Mouse (Mus musculus): ENCODE results near the gene Paqr8. TPM values are rescaled to one million over a fixed set of nuclear protein-coding genes. Genes with fewer than 3 reads are reported as not detected.
A peak's percentile ranks its signal among the peaks of the same experiment; 100 is the strongest.

Paqr8 gene
- polyA plus RNA-seq, 1 experiment from 2014 or later = 4.8 TPM

DNA sequence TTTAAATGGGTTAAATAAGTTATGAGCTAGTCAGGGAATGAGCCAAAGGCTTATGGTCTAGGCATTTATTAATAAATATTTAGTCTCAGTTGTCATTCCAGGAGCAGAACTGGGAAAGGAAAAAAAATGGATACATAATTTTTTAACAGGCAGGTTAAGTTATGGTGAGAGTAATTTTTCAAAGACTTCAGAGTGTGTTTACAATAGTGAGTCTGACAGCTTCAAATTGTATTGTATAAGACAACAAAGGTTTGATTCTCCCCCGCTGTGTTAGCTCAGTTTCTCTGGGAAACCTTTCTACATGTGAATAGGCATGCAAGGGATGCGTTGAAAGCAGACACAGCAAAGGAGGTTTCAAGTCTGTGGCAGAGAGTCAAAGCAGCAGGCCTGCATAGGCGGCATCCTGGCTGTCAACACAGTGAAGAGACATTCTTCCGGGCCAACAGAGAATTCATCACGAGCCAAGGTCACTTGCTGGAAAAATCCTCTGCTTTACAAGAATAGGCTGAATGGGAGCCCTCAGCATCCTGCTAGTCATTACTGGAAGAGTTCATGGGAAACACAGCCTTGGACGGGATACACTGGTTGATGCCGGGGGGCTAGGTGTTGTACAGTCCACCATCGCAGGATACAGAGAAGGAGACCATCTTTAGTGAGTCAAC lies 23.0 kb upstream of the Paqr8 start:
- no peak for ATAC-seq

GRCm38 (mm10) chr1:20868036-20868435 lies 22.4 kb upstream of the Paqr8 start:
- no peak for TF ChIP-seq CTCF (IDR thresholded peaks at IDR 0.05)
- TF ChIP-seq EP300 (IDR thresholded peaks at IDR 0.05) = no peak

More for the DNA sequence above, 23.0 kb upstream of the Paqr8 start:
- no peaks in the 10 kb centered on the region for H3K36me3 ChIP-seq (ENCODE audit: insufficient read depth, low read length)
- no peaks in the 10 kb centered on the region for H3K27me3 ChIP-seq (replicated peaks; ENCODE audit: insufficient read depth, low read length)
- H3K4me2 ChIP-seq (replicated peaks; ENCODE audit: low read depth, low read length) = no peak overlapping the region
- 54% methylated on average over 8 of the region's 8 CpGs for WGBS
- no peak overlapping the region for H3K4me3 ChIP-seq (ENCODE audit: low read depth, low read length)
- DNase-seq (ENCODE audit: low spot score) = no peak
- H3K9me3 ChIP-seq (ENCODE audit: low read length) = no peaks in the 10 kb centered on the region
- TF ChIP-seq EP300 (IDR thresholded peaks at IDR 0.05) (no peak), CTCF (IDR thresholded peaks at IDR 0.05) (no peak)
- no peak overlapping the region for H3K9ac ChIP-seq (replicated peaks; ENCODE audit: low read depth)
- no peaks in the 10 kb centered on the region for H3K4me1 ChIP-seq (ENCODE audit: insufficient read depth, low read depth, low read length)
- no peak overlapping the region for H3K27ac ChIP-seq (ENCODE audit: low read length)

GRCm38 (mm10) chr1:20870887-20871286 lies 19.5 kb upstream of the Paqr8 start:
- no peak overlapping the region for H3K9ac ChIP-seq (replicated peaks; ENCODE audit: low read depth)
- DNase-seq (ENCODE audit: low spot score) = no peak
- H3K27ac ChIP-seq (ENCODE audit: low read length) = no peak overlapping the region
- no peak; the same call in 1 of the 2 replicates for ATAC-seq
- no peak overlapping the region for H3K4me2 ChIP-seq (replicated peaks; ENCODE audit: low read depth, low read length)
- no peaks in the 10 kb centered on the region for H3K36me3 ChIP-seq (ENCODE audit: insufficient read depth, low read length)
- H3K4me1 ChIP-seq (ENCODE audit: insufficient read depth, low read depth, low read length) = no peaks in the 10 kb centered on the region
- WGBS = 65% methylated on average over 2 of the region's 2 CpGs
- no peaks in the 10 kb centered on the region for H3K9me3 ChIP-seq (ENCODE audit: low read length)
- no peak for TF ChIP-seq CTCF (IDR thresholded peaks at IDR 0.05)
- no peaks in the 10 kb centered on the region for H3K27me3 ChIP-seq (replicated peaks; ENCODE audit: insufficient read depth, low read length)
- no peak overlapping the region for H3K4me3 ChIP-seq (ENCODE audit: low read depth, low read length)

More at GRCm38 (mm10) chr1:20868036-20868435, 22.4 kb upstream of the Paqr8 start:
- Histone ChIP-seq H3K9ac (replicated peaks; ENCODE audit: low read depth) (no peak overlapping the region), H3K4me1 (ENCODE audit: insufficient read depth, low read depth, low read length) (no peaks in the 10 kb centered on the region), H3K36me3 (ENCODE audit: insufficient read depth, low read length) (no peaks in the 10 kb centered on the region), H3K27me3 (replicated peaks; ENCODE audit: insufficient read depth, low read length) (no peaks in the 10 kb centered on the region), H3K4me2 (replicated peaks; ENCODE audit: low read depth, low read length) (no peak overlapping the region), H3K4me3 (ENCODE audit: low read depth, low read length) (no peak overlapping the region), H3K9me3 (ENCODE audit: low read length) (no peaks in the 10 kb centered on the region), H3K27ac (ENCODE audit: low read length) (no peak overlapping the region)
- ATAC-seq (no peak), DNase-seq (ENCODE audit: low spot score) (no peak)
- 76% methylated on average over 9 of the region's 9 CpGs for WGBS

DNA sequence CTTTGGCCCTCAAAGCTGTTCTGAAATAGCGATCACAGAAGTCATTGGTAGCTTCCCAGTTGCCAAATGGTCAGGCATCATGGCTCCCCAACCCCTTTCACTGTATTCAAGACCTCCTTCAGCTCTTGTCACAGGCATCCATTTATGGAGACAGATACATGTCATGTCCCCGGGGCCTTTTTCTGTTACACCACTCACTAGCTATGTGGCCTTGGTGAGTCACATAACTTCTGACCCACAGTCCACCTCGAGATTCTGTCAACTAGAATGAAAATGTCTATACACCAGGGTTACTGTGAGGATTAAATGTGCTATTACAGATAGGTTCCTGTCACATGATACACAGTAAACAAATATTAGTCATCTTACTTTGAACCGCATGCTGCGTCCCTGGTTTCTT lies 17.9 kb upstream of the Paqr8 start:
- H3K36me3 ChIP-seq (ENCODE audit: insufficient read depth, low read length) = no peaks in the 10 kb centered on the region
- H3K9ac ChIP-seq (replicated peaks; ENCODE audit: low read depth) = no peak overlapping the region
- no peak overlapping the region for H3K4me2 ChIP-seq (replicated peaks; ENCODE audit: low read depth, low read length)
- no peak overlapping the region for H3K27ac ChIP-seq (ENCODE audit: low read length)
- no peaks in the 10 kb centered on the region for H3K4me1 ChIP-seq (ENCODE audit: insufficient read depth, low read depth, low read length)
- H3K4me3 ChIP-seq (ENCODE audit: low read depth, low read length) = no peak overlapping the region
- no peak for ATAC-seq
- TF ChIP-seq EP300 (IDR thresholded peaks at IDR 0.05) (no peak), CTCF (IDR thresholded peaks at IDR 0.05) (no peak)
- DNase-seq (ENCODE audit: low spot score) = no peak
- H3K9me3 ChIP-seq (ENCODE audit: low read length) = no peaks in the 10 kb centered on the region
- no peaks in the 10 kb centered on the region for H3K27me3 ChIP-seq (replicated peaks; ENCODE audit: insufficient read depth, low read length)
- 80% methylated on average over 5 of the region's 5 CpGs for WGBS

DNA sequence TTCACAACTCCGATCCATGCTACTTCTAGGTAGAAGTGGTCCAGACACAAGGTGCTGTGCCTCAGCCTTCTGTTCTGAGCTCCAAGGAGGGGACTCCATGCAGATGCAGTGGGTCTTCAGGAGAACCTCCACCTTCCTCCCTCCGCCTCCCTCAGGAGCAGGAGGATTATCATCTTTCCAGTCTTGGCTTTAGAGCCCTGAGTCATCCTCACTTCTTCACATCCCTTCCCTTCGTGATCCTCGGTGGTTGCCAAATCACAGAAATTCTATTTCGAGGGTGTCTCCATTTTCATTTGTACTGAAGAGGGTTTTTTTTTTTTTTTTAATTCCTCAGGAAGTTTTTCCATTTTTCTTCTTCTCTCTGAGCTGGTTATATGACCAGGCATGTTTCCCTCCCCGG lies 16.3 kb upstream of the Paqr8 start:
- H3K9ac ChIP-seq (replicated peaks; ENCODE audit: low read depth) = no peak overlapping the region
- H3K27me3 ChIP-seq (replicated peaks; ENCODE audit: insufficient read depth, low read length) = no peaks in the 10 kb centered on the region
- DNase-seq (ENCODE audit: low spot score) = no peak
- ATAC-seq = no peak
- no peaks in the 10 kb centered on the region for H3K9me3 ChIP-seq (ENCODE audit: low read length)
- no peak for TF ChIP-seq EP300 (IDR thresholded peaks at IDR 0.05)
- no peak for TF ChIP-seq CTCF (IDR thresholded peaks at IDR 0.05)
- H3K27ac ChIP-seq (ENCODE audit: low read length) = no peak overlapping the region
- no peak overlapping the region for H3K4me3 ChIP-seq (ENCODE audit: low read depth, low read length)
- H3K4me2 ChIP-seq (replicated peaks; ENCODE audit: low read depth, low read length) = no peak overlapping the region
- H3K36me3 ChIP-seq (ENCODE audit: insufficient read depth, low read length) = no peaks in the 10 kb centered on the region
- H3K4me1 ChIP-seq (ENCODE audit: insufficient read depth, low read depth, low read length) = no peaks in the 10 kb centered on the region
- WGBS = 81% methylated on average over 6 of the region's 6 CpGs

- no peak for ATAC-seq
- Histone ChIP-seq H3K27me3 (replicated peaks; ENCODE audit: insufficient read depth, low read length) (no peaks in the 10 kb centered on the region), H3K4me1 (ENCODE audit: insufficient read depth, low read depth, low read length) (no peaks in the 10 kb centered on the region), H3K27ac (ENCODE audit: low read length) (no peak overlapping the region), H3K4me3 (ENCODE audit: low read depth, low read length) (no peak overlapping the region), H3K9ac (replicated peaks; ENCODE audit: low read depth) (no peak overlapping the region), H3K4me2 (replicated peaks; ENCODE audit: low read depth, low read length) (no peak overlapping the region), H3K9me3 (ENCODE audit: low read length) (no peaks in the 10 kb centered on the region), H3K36me3 (ENCODE audit: insufficient read depth, low read length) (no peaks in the 10 kb centered on the region)
- DNase-seq (ENCODE audit: low spot score) = no peak
- TF ChIP-seq EP300 (IDR thresholded peaks at IDR 0.05) = no peak
- TF ChIP-seq CTCF (IDR thresholded peaks at IDR 0.05) = no peak
These were observed 13.1 kb upstream of the Paqr8 start for GRCm38 (mm10) chr1:20877355-20877754.

DNA sequence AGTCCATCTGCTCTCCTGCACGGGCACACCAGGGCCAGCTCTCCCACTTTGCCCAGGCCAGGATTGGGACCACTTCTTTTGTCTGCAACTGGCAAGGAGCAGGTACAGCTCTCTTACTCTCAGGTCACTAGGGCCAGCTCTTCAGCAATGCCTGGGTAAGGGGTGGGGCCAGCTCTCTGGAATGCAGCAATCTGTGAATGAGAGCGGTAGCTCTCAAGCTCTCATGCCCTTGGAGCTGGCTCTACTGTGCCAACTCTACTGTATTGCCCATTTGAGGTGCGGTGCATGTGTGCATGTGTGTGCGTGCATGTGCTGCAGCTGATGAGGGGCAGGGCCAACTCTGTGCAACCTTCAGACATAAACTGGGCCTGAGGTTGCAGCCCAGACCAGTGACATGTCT lies 11.0 kb upstream of the Paqr8 start:
- Histone ChIP-seq H3K27ac (ENCODE audit: low read length) (no peak overlapping the region), H3K4me3 (ENCODE audit: low read depth, low read length) (no peak overlapping the region), H3K9ac (replicated peaks; ENCODE audit: low read depth) (no peak overlapping the region), H3K9me3 (ENCODE audit: low read length) (no peaks in the 10 kb centered on the region), H3K4me2 (replicated peaks; ENCODE audit: low read depth, low read length) (no peak overlapping the region), H3K27me3 (replicated peaks; ENCODE audit: insufficient read depth, low read length) (no peaks in the 10 kb centered on the region), H3K4me1 (ENCODE audit: insufficient read depth, low read depth, low read length) (no peaks in the 10 kb centered on the region), H3K36me3 (ENCODE audit: insufficient read depth, low read length) (no peaks in the 10 kb centered on the region)
- no peak for TF ChIP-seq EP300 (IDR thresholded peaks at IDR 0.05)
- no peak for TF ChIP-seq CTCF (IDR thresholded peaks at IDR 0.05)
- WGBS = 67% methylated on average over 4 of the region's 4 CpGs
- DNase-seq (ENCODE audit: low spot score) (peak; percentile 75), ATAC-seq (peak; percentile 91)

All from lung, postnatal 0 days (tissue).